Mouse (Mus musculus): ENCODE measurements around the gene Vmn2r72.

Gene Vmn2r72

GRCm38 (mm10) chr7:85754997-85755396 is at the start of gene Vmn2r72:
Gene Vmn2r72 (minus strand): TSS chr7:85755097.
- in situ Hi-C loops (cut with MboI, MseI), result no loop called here
